Comparison of ENCODE assay signal across 13 mouse cellular contexts in the genomic region with DNA sequence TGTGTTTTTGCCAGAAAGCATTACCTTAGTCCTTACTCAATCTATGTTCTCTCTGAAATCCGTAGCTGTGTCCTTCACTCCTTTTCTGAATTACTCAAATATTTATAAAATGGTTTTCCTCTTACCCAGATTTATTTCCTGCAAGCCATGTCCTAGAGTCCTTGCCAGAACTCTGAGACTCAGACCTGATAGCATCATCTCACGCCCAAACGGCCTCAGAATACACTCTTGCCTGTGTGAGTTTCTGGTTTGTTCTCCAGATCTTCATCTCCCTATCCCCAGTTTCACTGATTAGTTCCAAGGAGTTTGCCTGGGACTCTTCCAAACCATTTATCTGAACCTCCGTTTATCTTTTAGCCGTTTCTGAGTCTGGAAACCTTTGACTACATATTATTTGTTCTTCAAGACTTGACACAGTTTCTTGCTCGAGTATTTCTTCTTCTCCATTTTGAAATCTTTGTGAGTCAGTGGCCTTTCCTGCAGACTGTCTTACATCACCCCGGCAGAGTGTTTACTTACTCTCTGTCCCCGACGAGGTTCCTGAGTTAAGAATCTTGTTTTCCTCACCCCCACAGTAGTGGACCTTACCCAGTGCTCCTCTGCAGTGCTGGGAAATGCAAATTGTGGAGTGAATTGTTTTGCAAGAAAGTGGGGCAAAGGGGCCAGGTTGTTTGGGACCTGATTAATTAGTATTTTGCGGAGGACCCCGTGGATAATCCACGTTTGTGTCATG. TPM values are rescaled to one million over a fixed set of nuclear protein-coding genes. Genes with fewer than 3 reads are reported as not detected.
A peak's percentile ranks its signal among the peaks of the same experiment; 100 is the strongest.
DNase-seq lines count a peak whose midpoint lies in the region; ATAC-seq and TF ChIP-seq lines count a peak whose summit lies in the region.
"Had no signal": no experiment of that assay in that cellular context is flagged by ENCODE, and none has a peak within 500 bp of the region (broad histone marks: within the 10 kb centered on the region; RNA-seq: fewer than 3 reads in every experiment).

No protein-coding gene starts in this region.

- DNase-seq in kidney, adult 9 months, result peak; percentile 33
- DNase-seq in lung, adult 2 months, result no peak
- no peak for DNase-seq in left cerebral cortex, adult 9 months (ENCODE audit: low spot score in 2 of 2)
- no peak for DNase-seq in hindbrain, embryonic 10.5 days (ENCODE audit: low spot score)
- DNase-seq: cerebellum, adult 18-20 months; heart, adult 11 months had no signal

- 63% methylated on average over 12 of the region's 12 CpGs for WGBS in kidney, embryonic 15.5 days
- 25% methylated on average over 12 of the region's 12 CpGs for WGBS in lung, embryonic 16.5 days
- 25% methylated on average over 12 of the region's 12 CpGs for WGBS in lung, adult 2 months
- 35% methylated on average over 12 of the region's 12 CpGs for WGBS in intestine, embryonic 16.5 days
- WGBS in stomach, embryonic 15.5 days, result 33% methylated on average over 12 of the region's 12 CpGs
- WGBS in hindbrain, embryonic 10.5 days, result 76% methylated on average over 12 of the region's 12 CpGs

- H3K4me1 ChIP-seq in kidney, embryonic 15.5 days, result no peaks in the 10 kb centered on the region
- no peaks in the 10 kb centered on the region; the same call in 1 of the 2 replicates for H3K4me1 ChIP-seq in lung, embryonic 16.5 days (replicated peaks; ENCODE audit: control insufficient read depth, insufficient read depth, low read length)
- 0 out of 2 replicates have a peak, but pooled peaks cover 2% of the 10 kb centered on the region for H3K4me1 ChIP-seq in lung, adult 2 months (ENCODE audit: control insufficient read depth, insufficient read depth, low read length)
- no peaks in the 10 kb centered on the region for H3K4me1 ChIP-seq in intestine, embryonic 16.5 days (ENCODE audit: control insufficient read depth, insufficient read depth, low read length)
- no peaks in the 10 kb centered on the region for H3K4me1 ChIP-seq in stomach, embryonic 15.5 days
- no peaks in the 10 kb centered on the region for H3K4me1 ChIP-seq in hindbrain, embryonic 10.5 days (replicated peaks)
- H3K4me1 ChIP-seq: embryonic facial prominence, embryonic 15.5 days; forebrain, embryonic 13.5 days; midbrain, embryonic 13.5 days had no signal

- TF ChIP-seq POLR2A in lung, adult 2 months (IDR thresholded peaks at IDR 0.05; ENCODE audit: borderline replicate concordance, extremely low read depth, low read depth, low read length), result no peak

- H3K36me3 ChIP-seq in kidney, embryonic 15.5 days, result no peaks in the 10 kb centered on the region
- H3K36me3 ChIP-seq in lung, embryonic 16.5 days (ENCODE audit: control insufficient read depth, insufficient read depth, low read length), result no peaks in the 10 kb centered on the region
- H3K36me3 ChIP-seq in intestine, embryonic 16.5 days (ENCODE audit: control insufficient read depth, insufficient read depth, low read length), result no peaks in the 10 kb centered on the region
- H3K36me3 ChIP-seq in stomach, embryonic 15.5 days, result no peaks in the 10 kb centered on the region
- H3K36me3 ChIP-seq in hindbrain, embryonic 10.5 days, result no peaks in the 10 kb centered on the region
- H3K36me3 ChIP-seq: embryonic facial prominence, embryonic 15.5 days; midbrain, embryonic 13.5 days had no signal

- H3K27me3 ChIP-seq in kidney, embryonic 15.5 days, result no peaks in the 10 kb centered on the region
- no peaks in the 10 kb centered on the region for H3K27me3 ChIP-seq in lung, embryonic 16.5 days (ENCODE audit: control insufficient read depth, insufficient read depth, low read depth, low read length)
- H3K27me3 ChIP-seq in intestine, embryonic 16.5 days (replicated peaks; ENCODE audit: control insufficient read depth, insufficient read depth, low read length), result no peaks in the 10 kb centered on the region
- H3K27me3 ChIP-seq in stomach, embryonic 15.5 days (replicated peaks), result no peaks in the 10 kb centered on the region
- H3K27me3 ChIP-seq in hindbrain, embryonic 10.5 days (ENCODE audit: insufficient read depth, poor library complexity, severe bottlenecking), result no peaks in the 10 kb centered on the region
- H3K27me3 ChIP-seq: embryonic facial prominence, embryonic 15.5 days; forebrain, embryonic 13.5 days; midbrain, embryonic 13.5 days had no signal

- H3K4me2 ChIP-seq in kidney, embryonic 15.5 days, result no peak overlapping the region
- no peak overlapping the region for H3K4me2 ChIP-seq in lung, embryonic 16.5 days (ENCODE audit: low read depth, low read length)
- no peak overlapping the region for H3K4me2 ChIP-seq in intestine, embryonic 16.5 days (ENCODE audit: low read depth, low read length)
- no peak overlapping the region for H3K4me2 ChIP-seq in stomach, embryonic 15.5 days
- H3K4me2 ChIP-seq: embryonic facial prominence, embryonic 15.5 days; forebrain, embryonic 13.5 days; midbrain, embryonic 13.5 days had no signal

- H3K27ac ChIP-seq in kidney, embryonic 15.5 days, result no peak overlapping the region
- H3K27ac ChIP-seq in lung, embryonic 16.5 days (ENCODE audit: low read length), result 0 out of 2 replicates have a peak overlapping the region, but pooled peaks have one; percentile 5
- no peak overlapping the region; the same call in 1 of the 2 replicates for H3K27ac ChIP-seq in intestine, embryonic 16.5 days (ENCODE audit: low read length)
- H3K27ac ChIP-seq in stomach, embryonic 15.5 days, result peak overlapping the region; percentile 49; the same call in 1 of the 2 replicates
- no peak overlapping the region for H3K27ac ChIP-seq in hindbrain, embryonic 10.5 days
- H3K27ac ChIP-seq: embryonic facial prominence, embryonic 15.5 days; forebrain, embryonic 13.5 days; midbrain, embryonic 13.5 days had no signal

- H3K4me3 ChIP-seq in kidney, embryonic 15.5 days (replicated peaks), result no peak overlapping the region
- no peak overlapping the region for H3K4me3 ChIP-seq in lung, embryonic 16.5 days (ENCODE audit: low read length)
- H3K4me3 ChIP-seq in lung, adult 2 months (replicated peaks; ENCODE audit: extremely low read depth, low read depth, low read length), result no peak overlapping the region
- H3K4me3 ChIP-seq in intestine, embryonic 16.5 days (ENCODE audit: low read length), result no peak overlapping the region
- no peak overlapping the region for H3K4me3 ChIP-seq in stomach, embryonic 15.5 days (replicated peaks)
- H3K4me3 ChIP-seq in hindbrain, embryonic 10.5 days, result no peak overlapping the region
- H3K4me3 ChIP-seq: embryonic facial prominence, embryonic 15.5 days; forebrain, embryonic 13.5 days; midbrain, embryonic 13.5 days had no signal

- no peak for TF ChIP-seq CTCF in lung, adult 2 months (IDR thresholded peaks at IDR 0.05; ENCODE audit: insufficient read depth, low read length)

- ATAC-seq in kidney, embryonic 15.5 days (replicated peaks; ENCODE audit: low FRiP score), result no peak
- ATAC-seq in lung, embryonic 16.5 days (ENCODE audit: low read depth), result peak; percentile 67
- ATAC-seq in intestine, embryonic 16.5 days, result peak; percentile 75
- ATAC-seq in stomach, embryonic 15.5 days (ENCODE audit: insufficient read depth, low FRiP score, low read depth), result 0 out of 2 replicates have a peak, but pooled peaks have one; percentile 58
- ATAC-seq: forebrain, embryonic 13.5 days; midbrain, embryonic 13.5 days had no signal

- H3K9ac ChIP-seq in kidney, embryonic 15.5 days, result no peak overlapping the region
- no peak overlapping the region for H3K9ac ChIP-seq in lung, embryonic 16.5 days (ENCODE audit: low read length)
- H3K9ac ChIP-seq in intestine, embryonic 16.5 days (ENCODE audit: low read depth, low read length), result no peak overlapping the region
- H3K9ac ChIP-seq in stomach, embryonic 15.5 days, result no peak overlapping the region
- H3K9ac ChIP-seq: embryonic facial prominence, embryonic 15.5 days; forebrain, embryonic 13.5 days; midbrain, embryonic 13.5 days had no signal

- no peaks in the 10 kb centered on the region for H3K9me3 ChIP-seq in kidney, embryonic 15.5 days (replicated peaks)
- no peaks in the 10 kb centered on the region for H3K9me3 ChIP-seq in lung, embryonic 16.5 days (ENCODE audit: control insufficient read depth, low read length)
- H3K9me3 ChIP-seq in intestine, embryonic 16.5 days (ENCODE audit: control insufficient read depth, low read length), result no peaks in the 10 kb centered on the region
- H3K9me3 ChIP-seq in stomach, embryonic 15.5 days, result no peaks in the 10 kb centered on the region
- H3K9me3 ChIP-seq in hindbrain, embryonic 10.5 days, result no peaks in the 10 kb centered on the region
- H3K9me3 ChIP-seq: embryonic facial prominence, embryonic 15.5 days; forebrain, embryonic 13.5 days; midbrain, embryonic 13.5 days had no signal

RNA-seq across cellular contexts. Expression of gene Ibtk, which starts 20.1 kb away (rescaled TPM):
- 29.3 and 31.1 TPM in 2 replicates for polyA plus RNA-seq in kidney, embryonic 15.5 days (2015; fragmentation: Nextera tagmentation; extraction: Ambion mirVana)
- 26.9 and 28.9 TPM in 2 replicates for polyA plus RNA-seq in lung, embryonic 16.5 days (2015; fragmentation: Nextera tagmentation; extraction: Ambion mirVana)
- polyA plus RNA-seq in lung, adult 2 months (2012; rRNA removed), result 3.0 and 5.4 TPM in 2 replicates
- polyA plus RNA-seq in intestine, embryonic 16.5 days (2015; fragmentation: Nextera tagmentation; extraction: Ambion mirVana), result 21.3 and 23.3 TPM in 2 replicates
- polyA plus RNA-seq in stomach, embryonic 15.5 days (2015; fragmentation: Nextera tagmentation; extraction: Ambion mirVana), result 31.2 and 33.6 TPM in 2 replicates
- polyA plus RNA-seq in hindbrain, embryonic 10.5 days (2016; fragmentation: Nextera tagmentation; extraction: Ambion mirVana), result 30.8 and 33.0 TPM in 2 replicates

Comparison
In these comparisons a context has a peak if more than half of its experiments do, and no peak if none do; other contexts are left out.
1. H3K27ac ChIP-seq: peak in lung, embryonic 16.5 days (single experiment) and stomach, embryonic 15.5 days (single experiment); none in kidney, embryonic 15.5 days (single experiment), intestine, embryonic 16.5 days (single experiment) and hindbrain, embryonic 10.5 days (single experiment).